Mouse (Mus musculus): ENCODE results near the gene Stk33.

Stk33 gene

GRCm38 (mm10) chr7:109357877-109358276, 81.0 kb downstream of the Stk33 start:
- no peak for DNase-seq (ENCODE audit: low spot score)

DNA sequence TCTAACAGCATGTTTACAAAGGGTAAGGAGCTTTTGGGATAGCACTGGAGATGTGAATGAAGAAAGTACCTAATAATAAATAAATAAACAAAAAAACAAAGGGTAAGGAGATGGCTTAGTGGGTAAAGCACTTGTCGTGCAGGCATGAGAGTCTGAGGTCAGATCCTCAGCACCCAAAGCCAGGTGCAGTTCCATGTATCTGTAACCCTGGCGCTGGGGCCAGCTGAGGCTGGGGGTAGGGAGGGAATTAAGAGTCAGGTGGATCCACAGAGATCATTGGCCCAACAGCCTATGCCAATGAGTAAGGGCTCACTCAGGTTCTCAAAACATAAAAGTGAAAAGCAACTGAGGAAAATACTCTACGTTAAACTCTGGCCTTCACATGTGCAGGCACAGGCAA, 91.6 kb downstream of the Stk33 start:
- DNase-seq (ENCODE audit: low spot score) = no peak

DNA sequence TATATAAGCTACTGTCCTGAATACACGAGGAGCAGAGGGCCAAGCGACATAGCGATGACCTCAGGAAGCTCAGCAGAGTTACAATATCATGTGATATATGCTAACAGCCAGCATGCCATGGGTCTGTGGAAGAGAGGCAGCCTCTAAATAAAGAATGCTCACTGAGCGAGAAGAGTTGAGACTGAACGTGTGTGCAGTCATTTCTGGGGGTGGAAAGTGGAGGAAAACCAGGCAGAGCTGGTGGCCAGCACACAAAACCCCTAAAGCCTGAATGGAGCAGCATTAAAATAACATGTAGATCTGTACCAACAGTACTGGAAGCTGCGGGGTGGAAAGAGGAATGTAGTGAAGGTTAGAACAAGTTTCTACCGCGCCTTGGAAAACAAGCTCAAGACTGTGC, 107.2 kb downstream of the Stk33 start:
- DNase-seq (ENCODE audit: low spot score) = no peak

DNA sequence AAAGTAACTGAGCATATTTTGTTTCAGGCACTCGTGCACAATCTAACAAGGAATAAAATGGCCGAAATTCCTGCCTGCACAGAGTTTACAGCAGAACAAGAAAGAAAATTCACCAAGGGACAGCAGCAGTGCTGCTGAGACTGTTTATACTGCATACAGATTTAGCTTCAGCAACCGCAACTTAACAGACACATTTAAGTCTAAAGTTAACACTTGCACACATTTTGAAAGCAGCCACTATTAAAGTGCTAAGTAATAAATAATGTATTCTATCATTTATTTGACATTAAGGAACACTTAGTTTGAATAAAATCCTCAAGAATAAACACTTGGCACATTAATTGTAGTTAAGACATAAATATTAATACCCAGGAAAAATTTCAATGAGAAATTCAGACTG, 110.1 kb downstream of the Stk33 start:
- no peak for DNase-seq (ENCODE audit: low spot score)

GRCm38 (mm10) chr7:109326813-109327212, 112.1 kb downstream of the Stk33 start:
- no peak for DNase-seq (ENCODE audit: low spot score)

DNA sequence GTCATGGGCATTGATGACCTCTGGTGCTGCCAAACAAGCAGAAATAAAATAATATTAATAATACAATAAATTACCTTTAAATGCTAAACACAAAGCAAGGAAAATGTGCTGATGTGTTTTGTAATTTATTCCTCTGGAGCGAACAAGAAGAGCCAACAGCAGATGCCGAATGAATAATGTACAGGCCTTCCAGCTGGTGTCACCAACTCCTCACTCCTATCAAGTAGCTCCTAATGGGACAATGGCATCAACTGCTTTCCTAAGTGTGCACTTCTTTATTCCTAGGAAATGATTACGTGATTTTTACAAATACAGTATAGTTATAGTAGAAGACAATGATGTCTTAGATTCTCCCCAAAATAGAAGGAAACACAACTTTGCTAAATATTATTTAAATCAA, 113.2 kb downstream of the Stk33 start:
- DNase-seq (ENCODE audit: low spot score) = no peak

GRCm38 (mm10) chr7:109325169-109325568, 113.7 kb downstream of the Stk33 start:
- DNase-seq (ENCODE audit: low spot score) = no peak

GRCm38 (mm10) chr7:109309506-109309905, 129.4 kb downstream of the Stk33 start:
- no peak for DNase-seq (ENCODE audit: low spot score)

- DNase-seq (ENCODE audit: low spot score) = no peak
Observed at GRCm38 (mm10) chr7:109295807-109296206, 143.1 kb downstream of the Stk33 start.

- no peak for DNase-seq (ENCODE audit: low spot score)
Observed at GRCm38 (mm10) chr7:109295351-109295750, 143.5 kb downstream of the Stk33 start.

DNA sequence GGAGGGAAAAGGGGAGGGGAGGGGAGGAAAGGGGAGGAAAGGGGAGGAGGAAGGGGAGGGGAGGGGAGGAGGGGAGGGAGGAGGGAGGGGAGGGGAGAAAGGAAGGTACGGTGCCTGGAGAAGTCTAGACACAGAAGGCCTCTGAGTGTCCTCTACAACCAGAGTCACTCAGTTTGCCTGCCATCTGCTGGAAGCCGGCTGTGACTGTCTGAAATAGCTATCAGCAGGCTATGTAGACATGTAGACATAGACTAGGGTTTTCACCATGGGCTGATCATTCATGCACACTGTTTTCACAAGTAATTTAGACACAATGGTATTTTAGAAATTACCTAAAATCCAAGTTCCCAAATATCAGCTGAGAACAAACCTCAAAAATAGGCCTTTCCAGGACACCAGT, 148.4 kb downstream of the Stk33 start:
- no peak for DNase-seq (ENCODE audit: low spot score)

DNA sequence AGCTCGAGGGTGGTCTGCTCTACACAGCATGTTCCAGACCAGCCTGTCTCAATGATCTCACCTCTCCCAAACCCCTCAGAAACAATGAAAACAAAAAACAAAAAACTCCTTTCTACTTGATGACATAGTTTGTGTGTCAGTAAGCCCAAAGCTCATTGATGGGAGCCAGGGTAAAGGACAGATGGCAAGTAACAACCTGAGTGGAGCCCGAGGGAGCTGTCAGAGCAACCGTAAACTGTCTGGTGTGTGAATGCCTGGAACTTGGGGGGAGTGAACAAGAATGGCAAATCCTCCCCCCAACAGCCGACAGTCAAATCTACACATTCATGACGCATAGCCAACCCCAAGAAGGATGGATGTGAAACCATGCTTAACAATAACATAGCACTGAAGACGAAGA, 149.8 kb downstream of the Stk33 start:
- DNase-seq (ENCODE audit: low spot score) = no peak

- no peak for DNase-seq (ENCODE audit: low spot score)
Observed at GRCm38 (mm10) chr7:109282106-109282505, 156.8 kb downstream of the Stk33 start.

- no peak for DNase-seq (ENCODE audit: low spot score)
Observed at GRCm38 (mm10) chr7:109276622-109277021, 162.3 kb downstream of the Stk33 start.

DNA sequence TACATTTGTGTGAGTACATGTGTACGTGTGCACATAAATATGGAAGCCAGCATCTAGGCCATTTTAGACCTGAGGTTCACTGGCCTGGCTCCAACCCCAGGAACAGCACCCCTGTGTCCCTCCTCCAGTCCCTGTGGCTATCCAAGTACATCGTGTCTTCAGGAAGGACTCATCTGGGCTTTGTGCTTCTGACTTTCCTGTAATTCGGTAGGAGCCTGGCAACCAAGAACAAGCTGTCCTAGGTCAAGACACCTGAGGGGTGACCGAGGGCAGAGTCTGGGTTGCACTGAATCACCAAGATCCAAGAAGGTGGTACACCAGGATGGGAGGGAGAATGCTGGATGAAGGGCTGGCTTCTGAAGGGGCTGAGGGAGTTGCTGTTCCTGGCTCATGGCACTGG, 163.0 kb downstream of the Stk33 start:
- no peak for DNase-seq (ENCODE audit: low spot score)

GRCm38 (mm10) chr7:109275151-109275550, 163.7 kb downstream of the Stk33 start:
- DNase-seq (ENCODE audit: low spot score) = no peak

DNA sequence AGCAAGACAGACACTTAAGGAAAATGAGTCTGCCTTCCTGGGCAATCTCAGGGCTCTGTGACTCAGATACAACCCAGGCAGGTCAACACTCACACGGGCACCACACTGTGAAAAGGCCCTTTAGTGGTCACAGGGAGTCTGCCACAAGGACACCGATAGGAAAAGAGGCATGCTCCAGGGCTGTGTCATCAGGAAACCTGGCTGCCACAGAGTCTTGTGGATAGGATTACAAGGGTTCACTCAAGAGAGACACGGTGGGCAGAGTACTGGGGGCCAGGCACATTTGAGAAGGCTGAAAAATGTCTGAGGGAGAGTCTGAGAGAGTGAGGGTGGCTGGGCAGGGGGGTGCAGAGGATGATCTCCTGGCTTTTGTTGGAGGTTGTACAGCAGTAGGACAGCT, 164.6 kb downstream of the Stk33 start:
- DNase-seq (ENCODE audit: low spot score) = no peak

DNA sequence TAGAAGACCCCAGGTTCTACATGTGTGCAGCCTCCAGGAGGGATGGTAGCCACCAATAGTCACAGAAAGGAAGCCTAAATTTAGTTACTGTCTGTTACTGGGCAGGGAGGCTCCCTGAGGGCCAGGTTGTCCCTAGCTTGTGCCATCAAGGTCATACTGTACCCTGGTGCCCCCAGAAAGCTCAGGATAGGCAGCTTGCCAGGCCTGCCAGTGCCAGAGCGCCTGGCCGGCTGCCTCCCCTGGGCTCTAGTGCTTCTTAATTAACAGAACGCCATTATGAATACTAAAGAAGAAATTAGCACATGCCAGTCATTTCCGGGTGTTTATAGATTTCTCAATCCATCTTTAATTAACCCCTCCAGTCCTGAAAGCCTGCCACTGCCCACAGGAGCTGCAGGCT, 169.8 kb downstream of the Stk33 start:
- DNase-seq (ENCODE audit: low spot score) = no peak

DNA sequence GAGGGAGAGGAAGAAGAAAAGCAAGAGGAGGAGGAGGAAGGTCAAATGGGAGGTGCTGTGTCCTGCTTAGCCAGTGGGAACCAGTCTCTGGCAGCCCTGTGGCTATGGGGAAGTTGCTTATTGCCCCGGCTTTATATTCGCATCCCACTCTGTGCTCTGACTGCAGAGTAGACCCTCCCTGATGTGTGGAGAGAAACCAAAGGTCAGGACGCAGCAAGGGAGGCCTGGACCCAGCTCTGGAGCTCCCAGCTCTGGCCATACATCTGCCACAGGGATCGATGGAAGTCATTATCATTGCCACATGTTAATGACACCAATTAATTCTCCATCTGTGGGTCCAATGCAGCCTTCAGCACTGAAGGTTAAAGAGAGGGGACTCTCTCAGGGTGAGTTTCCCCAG, 171.5 kb downstream of the Stk33 start:
- DNase-seq (ENCODE audit: low spot score) = no peak

DNA sequence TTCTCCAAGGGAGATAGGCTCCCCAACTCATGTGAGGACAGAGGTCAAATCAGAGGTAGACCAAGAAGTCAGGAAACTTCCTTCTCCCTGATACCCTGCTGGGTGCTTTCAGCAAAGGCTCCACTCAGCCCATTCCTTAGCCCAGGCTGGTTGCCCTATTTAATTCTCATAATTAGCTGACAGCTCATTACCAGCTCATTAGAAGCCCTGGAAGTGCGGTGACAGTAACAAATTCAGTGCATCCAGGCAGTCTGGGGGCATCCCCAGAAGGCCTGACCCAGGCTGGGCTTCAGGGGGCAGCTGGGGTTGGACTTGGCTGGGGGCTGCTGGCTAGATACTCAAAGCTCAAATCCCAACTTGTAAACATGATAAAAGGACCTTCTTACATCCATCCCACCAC, 172.7 kb downstream of the Stk33 start:
- DNase-seq (ENCODE audit: low spot score) = no peak

DNA sequence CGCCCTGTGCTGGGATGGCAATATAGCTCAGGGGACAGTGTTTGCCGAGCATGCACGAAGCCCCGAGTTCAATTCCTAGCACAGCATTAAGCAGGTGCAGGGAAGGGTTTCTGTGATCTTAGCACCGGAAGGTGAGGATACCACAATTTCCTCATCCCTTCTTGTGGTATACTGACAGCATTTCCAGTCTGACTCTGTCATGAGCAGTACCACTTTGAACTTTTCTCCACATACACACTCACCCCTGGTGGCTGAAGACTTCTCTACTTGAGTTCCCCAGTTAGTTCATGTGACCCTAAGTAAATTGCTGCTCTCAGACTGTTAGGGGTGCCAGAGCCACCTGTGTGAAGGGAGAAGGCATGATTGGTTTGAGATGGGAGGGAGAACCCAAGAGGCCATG, 173.3 kb downstream of the Stk33 start:
- no peak for DNase-seq (ENCODE audit: low spot score)

GRCm38 (mm10) chr7:109255506-109256352, 183.2 kb downstream of the Stk33 start:
- DNase-seq (ENCODE audit: low spot score) = peak; percentile 9

DNA sequence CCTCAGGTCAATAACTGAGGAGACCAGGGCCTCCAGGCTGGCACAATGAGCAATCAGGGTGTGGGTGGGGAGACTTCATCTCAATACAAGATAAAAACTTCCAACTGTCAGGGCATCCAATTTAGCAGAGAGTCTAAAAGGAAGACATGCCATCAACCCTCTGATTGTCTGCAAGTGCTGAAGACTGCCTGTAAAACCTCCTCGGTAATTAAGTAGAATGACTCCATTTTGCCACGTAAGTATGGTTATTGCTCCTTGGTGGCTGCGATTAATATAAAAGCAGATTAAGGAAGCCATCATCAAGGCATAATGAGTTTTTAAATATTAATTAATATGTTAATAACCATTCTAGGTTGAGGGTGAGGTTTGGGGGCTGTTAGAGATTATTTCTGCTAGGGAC, 187.5 kb downstream of the Stk33 start:
- DNase-seq (ENCODE audit: low spot score) = no peak

GRCm38 (mm10) chr7:109244776-109245175, 194.1 kb downstream of the Stk33 start:
- DNase-seq (ENCODE audit: low spot score) = no peak
